Mouse (Mus musculus) embryo, embryonic 10.5 days (tissue): ENCODE results near the gene Dph2.

Experiments used
- DNase-seq: peaks from one replicate; pipeline ENCODE4 v3.0.0-alpha.2; 2015; ENCODE audit warnings: low spot score

Gene Dph2

DNA sequence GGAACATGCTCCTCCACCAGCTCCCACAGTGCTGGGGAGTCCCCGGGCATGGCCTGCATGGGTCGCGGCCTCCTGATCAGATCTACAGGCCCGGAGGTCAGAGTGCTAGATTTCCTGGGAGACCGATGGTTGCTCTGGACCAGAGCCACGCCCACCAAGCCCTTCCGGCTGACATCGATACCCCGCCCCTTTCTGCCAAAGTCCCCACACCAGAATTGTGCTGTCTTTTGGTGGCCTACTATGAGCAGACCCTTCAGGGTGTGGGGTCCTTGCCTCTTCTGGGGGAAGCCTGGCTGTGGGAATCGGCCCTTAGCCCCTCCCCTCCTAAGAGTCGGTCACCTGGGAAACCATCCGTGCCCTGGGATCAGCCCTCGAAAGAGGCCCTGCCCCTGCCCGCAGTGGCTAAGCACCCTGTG lies 19.4 kb downstream of the Dph2 start, which contains the start of gene Ccdc24:
Ccdc24 (minus strand) TSS at position 87 of the 416 bp plus-strand sequence.
- peak; percentile 72 for DNase-seq

GRCm38 (mm10) chr4:117871787-117872186 lies 20.0 kb downstream of the Dph2 start:
- no peak for DNase-seq

DNA sequence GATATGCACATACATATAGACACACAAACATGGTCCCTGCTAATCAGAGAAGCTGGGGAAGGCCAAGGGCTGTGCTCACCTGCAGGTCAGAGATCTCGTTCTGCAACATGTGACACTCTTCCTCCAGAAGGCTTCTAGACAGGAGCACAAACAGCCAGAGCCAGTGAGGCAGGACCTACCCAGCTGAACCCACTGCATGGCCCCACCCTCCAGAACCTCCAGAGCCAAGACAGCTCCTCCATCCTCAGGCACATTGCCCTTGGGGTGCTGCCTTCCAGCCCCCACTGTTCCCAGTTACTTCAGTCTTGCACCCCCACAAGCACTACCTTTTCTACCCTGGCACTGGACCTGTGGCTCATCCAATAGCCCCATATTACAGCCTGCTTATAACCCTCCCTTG lies 21.4 kb downstream of the Dph2 start:
- DNase-seq = no peak

GRCm38 (mm10) chr4:117869317-117869716 lies 22.5 kb downstream of the Dph2 start:
- DNase-seq = no peak

GRCm38 (mm10) chr4:117867823-117868222 lies 24.0 kb downstream of the Dph2 start:
- peak; percentile 81 for DNase-seq

GRCm38 (mm10) chr4:117867000-117867399 lies 24.8 kb downstream of the Dph2 start:
- no peak for DNase-seq

DNA sequence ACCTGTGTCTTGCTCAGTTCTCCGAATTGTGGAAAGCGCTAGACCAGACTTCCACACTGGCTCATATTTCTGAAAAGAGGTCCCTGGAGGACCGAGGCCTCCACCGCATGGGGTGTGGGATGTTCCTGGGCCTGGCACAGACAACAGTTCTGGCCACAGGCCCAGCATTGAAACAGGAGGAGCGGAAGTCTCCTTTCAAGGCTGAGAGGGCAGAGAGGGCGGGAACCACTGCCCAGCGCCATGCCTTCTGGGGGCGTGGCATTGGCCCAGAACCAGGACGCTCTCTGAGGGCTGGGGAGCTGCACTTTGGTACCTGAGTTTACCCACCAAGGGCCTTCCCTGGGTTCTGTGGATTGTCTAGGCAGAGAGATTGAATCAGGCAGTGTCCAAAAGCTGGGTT lies 25.7 kb downstream of the Dph2 start:
- no peak for DNase-seq

- DNase-seq = peak; percentile 25
Observed at GRCm38 (mm10) chr4:117862823-117863222, 29.0 kb downstream of the Dph2 start.

GRCm38 (mm10) chr4:117860570-117860969 lies 31.3 kb downstream of the Dph2 start:
- DNase-seq = no peak

DNA sequence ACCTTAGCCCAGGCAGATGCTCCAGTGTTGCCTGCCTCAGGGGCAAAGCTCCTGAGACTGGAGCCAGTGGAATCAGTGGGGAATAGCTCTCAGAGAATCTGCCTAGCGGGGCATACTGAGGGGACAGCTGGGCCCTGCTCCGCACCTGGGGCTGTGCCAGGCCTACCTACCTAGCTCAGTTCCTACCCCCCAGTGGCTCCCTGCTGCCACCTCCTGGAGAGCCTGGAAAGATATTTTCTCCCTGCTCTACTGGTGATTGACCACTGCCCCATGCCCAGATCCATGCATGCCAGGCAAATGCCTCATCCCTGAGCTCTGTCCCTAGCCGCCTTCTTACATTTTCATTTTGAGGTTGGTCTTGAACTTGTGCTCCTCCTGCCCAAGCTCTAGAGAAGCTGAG lies 33.0 kb downstream of the Dph2 start:
- DNase-seq = peak; percentile 37

DNA sequence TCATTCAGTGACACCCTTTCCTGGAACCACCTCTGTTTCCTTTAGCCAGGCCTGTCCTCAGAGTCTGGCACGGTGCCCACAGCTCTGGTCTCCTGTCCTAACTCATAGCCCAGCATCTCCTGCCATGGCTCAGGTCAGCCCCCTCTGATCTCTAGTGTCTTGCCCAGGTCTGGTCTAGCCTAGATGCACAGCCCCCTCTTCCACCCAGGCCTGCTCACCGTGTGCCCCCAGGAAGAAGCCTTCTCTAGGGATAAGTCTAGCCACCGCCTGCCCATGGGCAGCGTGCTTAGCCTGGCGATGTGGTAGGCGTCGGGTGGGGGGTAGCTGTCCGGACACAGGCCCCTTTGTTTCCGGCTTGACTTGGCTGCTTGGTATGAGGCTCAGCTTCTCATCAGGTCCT lies 36.7 kb downstream of the Dph2 start:
- no peak for DNase-seq

GRCm38 (mm10) chr4:117852152-117852868 lies 39.5 kb downstream of the Dph2 start:
- no peak for DNase-seq

DNA sequence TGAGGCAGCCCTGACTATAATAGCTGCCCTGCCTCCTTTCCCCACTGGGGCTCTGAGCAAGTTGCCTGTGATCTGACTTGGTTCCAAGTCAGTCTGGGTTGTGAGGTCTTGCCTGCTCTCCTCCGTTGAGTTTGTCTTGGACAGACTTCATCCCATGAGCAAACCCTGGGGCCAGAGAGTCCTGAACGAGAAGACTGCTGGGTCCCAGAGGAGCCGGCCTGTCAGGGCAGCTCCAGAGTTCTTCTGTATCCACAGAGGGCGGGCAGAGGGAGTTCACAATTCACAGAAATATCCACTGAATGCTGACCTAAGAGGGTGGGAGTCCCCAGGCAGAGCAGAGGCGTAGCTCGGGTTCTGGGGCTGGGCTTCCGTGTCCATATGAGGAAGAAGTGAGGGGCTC lies 41.0 kb downstream of the Dph2 start:
- DNase-seq = no peak

DNA sequence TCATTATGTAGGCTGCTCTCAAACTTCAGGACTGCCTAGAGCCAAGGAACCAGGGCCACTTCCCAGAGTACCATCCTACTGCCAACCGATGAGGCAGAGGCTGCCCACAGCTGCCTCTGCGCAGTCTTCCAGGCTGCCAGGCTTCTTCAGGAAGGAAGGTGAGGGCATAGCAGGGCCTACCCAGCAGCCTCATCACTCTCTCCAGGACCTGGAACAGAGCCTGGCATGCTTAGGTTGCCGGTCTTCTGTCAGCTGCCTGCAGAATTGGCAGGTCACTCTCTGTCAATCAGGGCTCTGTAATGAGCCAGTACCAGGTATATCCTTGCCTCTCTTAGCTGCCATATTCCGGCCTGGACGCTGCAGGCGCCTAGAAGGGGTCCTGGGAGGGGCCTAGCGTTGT lies 41.7 kb downstream of the Dph2 start:
- DNase-seq = no peak

GRCm38 (mm10) chr4:117849506-117849905 lies 42.3 kb downstream of the Dph2 start:
- DNase-seq = no peak

- DNase-seq = no peak
Observed at GRCm38 (mm10) chr4:117849063-117849462, 42.8 kb downstream of the Dph2 start.

DNA sequence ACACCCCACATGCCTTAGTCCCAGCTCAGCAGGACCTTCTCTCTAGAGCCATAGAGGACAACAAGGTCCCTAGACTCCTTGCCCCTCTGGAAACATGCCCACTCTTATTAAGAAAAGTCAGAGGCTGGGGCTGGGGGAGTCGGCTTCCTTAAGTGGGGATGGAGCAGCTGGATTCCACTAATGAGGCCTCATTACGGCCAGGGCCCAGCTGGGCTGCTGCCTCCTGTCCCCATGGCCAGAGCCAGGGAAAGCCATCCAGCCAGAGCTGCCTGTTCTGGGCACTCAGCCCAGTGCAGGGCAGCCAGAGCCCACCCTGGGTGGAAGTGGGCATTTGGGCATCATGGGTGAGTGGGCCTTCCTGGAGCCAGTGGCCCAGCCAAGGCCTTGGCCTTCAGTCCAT lies 44.8 kb downstream of the Dph2 start:
- no peak for DNase-seq

DNA sequence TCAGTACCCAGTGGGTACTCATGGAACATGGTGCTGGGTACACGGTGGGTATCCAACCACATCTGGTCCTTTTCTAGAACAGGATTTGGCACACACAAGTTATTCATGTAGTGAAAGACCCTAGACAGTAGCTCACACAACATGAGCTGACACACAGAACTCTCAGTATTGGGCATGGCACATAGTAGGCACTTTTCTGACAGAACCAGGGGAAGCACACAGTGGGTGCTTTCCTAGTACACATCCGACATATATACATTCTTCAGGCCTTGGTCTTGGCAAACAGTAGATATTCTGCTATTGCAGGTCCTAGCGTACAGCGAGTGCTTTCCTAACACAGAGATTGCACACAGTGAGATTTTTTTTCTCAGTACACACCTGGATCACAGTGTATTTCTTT lies 45.6 kb downstream of the Dph2 start:
- DNase-seq = no peak

- DNase-seq = no peak
Observed at GRCm38 (mm10) chr4:117845316-117845715, 46.5 kb downstream of the Dph2 start.

DNA sequence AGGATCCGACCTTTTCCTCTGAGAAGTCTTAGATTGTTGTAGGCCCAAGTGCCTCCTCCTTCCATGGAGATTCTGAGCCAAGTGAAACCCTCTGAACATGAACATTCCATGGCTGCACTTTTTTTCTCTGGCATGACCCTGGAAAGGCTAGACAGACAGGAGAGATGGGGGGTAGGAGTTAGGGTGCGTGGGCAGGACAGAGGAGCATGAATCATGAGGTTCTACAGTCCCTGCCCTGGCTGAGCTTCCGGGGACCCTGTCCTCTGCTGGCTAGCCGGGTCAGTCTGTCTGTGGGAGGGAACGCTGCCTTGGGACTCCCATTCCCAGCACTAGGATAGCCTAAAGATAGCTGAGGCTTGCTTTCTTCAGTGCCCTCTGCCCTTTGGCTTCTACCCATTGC lies 47.4 kb downstream of the Dph2 start:
- DNase-seq = no peak

GRCm38 (mm10) chr4:117843101-117843500 lies 48.7 kb downstream of the Dph2 start:
- no peak for DNase-seq

DNA sequence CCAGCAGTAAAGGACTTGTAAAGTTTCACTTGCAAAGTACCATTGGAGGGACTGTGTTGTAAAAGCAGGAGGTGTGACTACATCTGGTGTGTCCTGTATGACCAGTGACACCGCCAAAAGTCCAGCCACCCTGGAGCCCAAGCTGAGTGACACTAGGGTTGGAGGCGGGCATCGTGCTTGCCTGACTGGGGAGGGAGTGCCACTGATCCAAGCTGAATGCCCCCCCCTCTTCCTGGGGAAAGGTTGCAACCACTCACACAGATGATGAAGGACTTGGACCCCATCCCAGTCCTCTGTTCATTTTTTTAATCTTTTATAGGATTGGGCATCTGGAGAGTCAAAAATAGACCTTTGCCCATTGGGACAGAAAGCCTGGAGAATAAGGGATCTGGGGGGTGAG lies 50.3 kb downstream of the Dph2 start:
- no peak for DNase-seq

DNA sequence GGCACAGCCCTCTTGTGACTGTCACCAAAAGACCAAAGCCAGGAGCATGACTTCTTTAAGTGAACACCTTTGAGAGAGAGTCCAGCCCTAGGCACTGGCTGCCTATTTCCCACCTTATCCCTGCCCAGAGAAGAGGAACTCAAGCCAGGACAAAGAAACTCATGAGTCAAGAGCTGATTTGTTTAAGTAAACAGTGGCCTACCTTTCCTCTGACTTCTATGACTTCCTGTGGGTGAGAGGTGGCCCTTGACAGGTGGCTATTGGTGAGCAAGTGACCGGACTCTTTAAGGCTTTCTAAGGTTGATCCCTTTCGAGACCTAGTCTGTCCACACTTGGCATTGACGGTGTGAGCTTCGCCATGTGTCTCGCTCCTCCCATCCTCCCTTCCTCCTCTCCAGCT lies 51.0 kb downstream of the Dph2 start:
- DNase-seq = no peak

- no peak for DNase-seq
Observed at GRCm38 (mm10) chr4:117839366-117839765, 52.5 kb downstream of the Dph2 start.
